Mouse (Mus musculus) adrenal gland, adult 2 months (tissue): ENCODE data around the gene Aup1. TPM values are rescaled to one million over a fixed set of nuclear protein-coding genes. Genes with fewer than 3 reads are reported as not detected.

ENCODE experiments used
- DNase-seq: peaks from one replicate; pipeline ENCODE4 v3.0.0; 2021
- microRNA-seq, 2 experiments: library from miRNA; unstranded; fragments of <30 nt; microRNA quantifications; one replicate each; pipeline ENCODE4 v1.2.0; 2021
- polyA plus RNA-seq: library from polyadenylated mRNA; depleted of rRNA; stranded (reverse); fragments of >200 nt; gene quantifications from 2 replicates; pipeline ENCODE4 v1.2.3, GENCODE M21; 2012; rRNA removed
- total RNA-seq, 2 experiments: library from RNA; stranded (reverse); gene quantifications; 2 replicates each; pipeline ENCODE4 v1.2.3; 2021

Aup1 gene
- total and polyA plus RNA-seq, 3 experiments, result 174 to 1,190 (median 228) TPM

GRCm38 (mm10) chr6:83104158-83104557 lies 49.8 kb downstream of the Aup1 start:
- DNase-seq, result no peak

Small RNAs within 50 kb of the gene (microRNA-seq; reads per million reads assigned to microRNA genes)
- gene Mir3470a, result 0 reads per million in 2 experiments
- gene Mir7040, result 0 reads per million in 2 experiments

Other genes starting within 250 kb of the Aup1 start
- 1 to 10 TPM in 1 of 2 experiments, under 1 TPM in 1; 0.52 to 1.2 TPM for gene Sema4f, start 114.8 kb upstream of the Aup1 start, total RNA-seq
- 1.1 and 1.3 TPM in 2 replicates for gene Sema4f, start 114.8 kb upstream of the Aup1 start, polyA plus RNA-seq
- not detected for gene M1ap, start 107.6 kb upstream of the Aup1 start, total RNA-seq
- 0.07 TPM in 1 of 2 replicates, not detected in the other for gene M1ap, start 107.6 kb upstream of the Aup1 start, polyA plus RNA-seq
- 10 to 100 TPM in 1 of 2 experiments, 1 to 10 TPM in 1; 7.5 to 13.5 TPM for gene Dok1, start 21.1 kb upstream of the Aup1 start, total RNA-seq
- gene Dok1, start 21.1 kb upstream of the Aup1 start, polyA plus RNA-seq, result 7.9 and 11.7 TPM in 2 replicates
- 1 to 10 TPM; 1.1 to 3.5 TPM for gene Loxl3, start 20.3 kb upstream of the Aup1 start, total RNA-seq
- 2.8 and 2.9 TPM in 2 replicates for gene Loxl3, start 20.3 kb upstream of the Aup1 start, polyA plus RNA-seq
- gene Htra2, start 752 bp downstream of the Aup1 start, total RNA-seq, result 10 to 100 TPM; 42.6 to 63.6 TPM
- gene Htra2, start 752 bp downstream of the Aup1 start, polyA plus RNA-seq, result 74.2 and 89.8 TPM in 2 replicates
- gene Dqx1, start 3.3 kb downstream of the Aup1 start, total RNA-seq, result 1 to 10 TPM; 2.1 to 2.5 TPM
- 2.6 and 2.7 TPM in 2 replicates for gene Dqx1, start 3.3 kb downstream of the Aup1 start, polyA plus RNA-seq
- 10 to 100 TPM in 1 of 2 experiments, 1 to 10 TPM in 1; 4.9 to 15.2 TPM for gene Tlx2, start 15.8 kb downstream of the Aup1 start, total RNA-seq
- 48.7 and 64.4 TPM in 2 replicates for gene Tlx2, start 15.8 kb downstream of the Aup1 start, polyA plus RNA-seq
- 10 to 100 TPM; 35.1 to 48.9 TPM for gene Pcgf1, start 23.3 kb downstream of the Aup1 start, total RNA-seq
- 28.6 and 31.6 TPM in 2 replicates for gene Pcgf1, start 23.3 kb downstream of the Aup1 start, polyA plus RNA-seq
- 10 to 100 TPM in 1 of 2 experiments, 1 to 10 TPM in 1; 7.6 to 19.7 TPM for gene Lbx2, start 31.8 kb downstream of the Aup1 start, total RNA-seq
- 30.1 and 48.9 TPM in 2 replicates for gene Lbx2, start 31.8 kb downstream of the Aup1 start, polyA plus RNA-seq
- gene Ccdc142, start 47.1 kb downstream of the Aup1 start, total RNA-seq, result 1 to 10 TPM; 2.9 to 5.9 TPM
- gene Ccdc142, start 47.1 kb downstream of the Aup1 start, polyA plus RNA-seq, result 34.9 and 38.6 TPM in 2 replicates
- gene Gm42688, start 47.1 kb downstream of the Aup1 start, total RNA-seq, result 1 to 10 TPM; 3.9 to 6.6 TPM
- gene Gm42688, start 47.1 kb downstream of the Aup1 start, polyA plus RNA-seq, result 7.5 and 8.8 TPM in 2 replicates
- 100 to 1,000 TPM in 1 of 2 experiments, 10 to 100 TPM in 1; 95.3 to 112 TPM for gene Mrpl53, start 54.5 kb downstream of the Aup1 start, total RNA-seq
- 81.0 and 85.8 TPM in 2 replicates for gene Mrpl53, start 54.5 kb downstream of the Aup1 start, polyA plus RNA-seq
- 10 to 100 TPM; 48.1 to 52.6 TPM for gene Mogs, start 61.0 kb downstream of the Aup1 start, total RNA-seq
- gene Mogs, start 61.0 kb downstream of the Aup1 start, polyA plus RNA-seq, result 93.2 and 131 TPM in 2 replicates
- gene Wbp1, start 67.0 kb downstream of the Aup1 start, total RNA-seq, result 100 to 1,000 TPM in 1 of 2 experiments, 10 to 100 TPM in 1; 79.1 to 117 TPM
- 388 and 405 TPM in 2 replicates for gene Wbp1, start 67.0 kb downstream of the Aup1 start, polyA plus RNA-seq
- gene Ino80b, start 70.9 kb downstream of the Aup1 start, total RNA-seq, result 10 to 100 TPM; 16.1 to 27.3 TPM
- gene Ino80b, start 70.9 kb downstream of the Aup1 start, polyA plus RNA-seq, result 90.2 and 102 TPM in 2 replicates
- 10 to 100 TPM in 1 of 2 experiments, 1 to 10 TPM in 1; 9.5 to 10.2 TPM for gene Rtkn, start 80.9 kb downstream of the Aup1 start, total RNA-seq
- gene Rtkn, start 80.9 kb downstream of the Aup1 start, polyA plus RNA-seq, result 93.6 and 100 TPM in 2 replicates
- 1 to 10 TPM; 2.2 to 4.7 TPM for gene Wdr54, start 101.9 kb downstream of the Aup1 start, total RNA-seq
- gene Wdr54, start 101.9 kb downstream of the Aup1 start, polyA plus RNA-seq, result 3.4 and 4.8 TPM in 2 replicates
- gene 1700003E16Rik, start 101.9 kb downstream of the Aup1 start, total RNA-seq, result 1 to 10 TPM; 1.1 to 1.3 TPM
- 1.0 and 1.4 TPM in 2 replicates for gene 1700003E16Rik, start 101.9 kb downstream of the Aup1 start, polyA plus RNA-seq
- gene Dctn1, start 111.4 kb downstream of the Aup1 start, total RNA-seq, result 100 to 1,000 TPM; 135 to 138 TPM
- gene Dctn1, start 111.4 kb downstream of the Aup1 start, polyA plus RNA-seq, result 210 and 211 TPM in 2 replicates
- not detected for gene Slc4a5, start 165.3 kb downstream of the Aup1 start, total RNA-seq
- 0.29 and 0.51 TPM in 2 replicates for gene Slc4a5, start 165.3 kb downstream of the Aup1 start, polyA plus RNA-seq